Mouse (Mus musculus): ENCODE results near the gene Arhgef10l.
A peak's percentile ranks its signal among the peaks of the same experiment; 100 is the strongest.

GRCm38 (mm10) chr4:140701049-140701715, 35.4 kb upstream of the Arhgef10l start:
- peak; percentile 60; the same call in 1 of the 2 replicates for TF ChIP-seq CTCF (IDR thresholded peaks at IDR 0.05; ENCODE audit: extremely low read depth, insufficient read length, insufficient replicate concordance, low read depth, low read length)
- TF ChIP-seq POLR2A (IDR thresholded peaks at IDR 0.05; ENCODE audit: low read depth, low read length): peak; percentile 30; the same call in 1 of the 2 replicates
